Mouse (Mus musculus): ENCODE data around the gene Ap1ar. TPM values are rescaled to one million over a fixed set of nuclear protein-coding genes. Genes with fewer than 3 reads are reported as not detected.
"Not testable (repeated sequence)": the region's sequence is repeated elsewhere in the genome, so short reads cannot be mapped to it uniquely, and the experiment has no call there.

The Ap1ar gene
- total RNA-seq, 1 experiment from 2014 or later = 58.7 TPM

GRCm38 (mm10) chr3:127805991-127806390 lies 31.3 kb downstream of the Ap1ar start:
- ATAC-seq (ENCODE audit: extremely low read depth, insufficient number of reproducible peaks, low FRiP score, poor library complexity, severe bottlenecking) = no peak

GRCm38 (mm10) chr3:127805071-127805470 lies 32.3 kb downstream of the Ap1ar start:
- ATAC-seq (ENCODE audit: extremely low read depth, insufficient number of reproducible peaks, low FRiP score, poor library complexity, severe bottlenecking) = no peak

- ATAC-seq (ENCODE audit: extremely low read depth, insufficient number of reproducible peaks, low FRiP score, poor library complexity, severe bottlenecking) = no peak
Measured at GRCm38 (mm10) chr3:127804439-127804838, 32.9 kb downstream of the Ap1ar start.

- ATAC-seq (ENCODE audit: extremely low read depth, insufficient number of reproducible peaks, low FRiP score, poor library complexity, severe bottlenecking) = no peak
Measured at GRCm38 (mm10) chr3:127802814-127803213, 34.5 kb downstream of the Ap1ar start.

GRCm38 (mm10) chr3:127801162-127801561 lies 36.2 kb downstream of the Ap1ar start:
- ATAC-seq (ENCODE audit: extremely low read depth, insufficient number of reproducible peaks, low FRiP score, poor library complexity, severe bottlenecking) = no peak

- no peak for ATAC-seq (ENCODE audit: extremely low read depth, insufficient number of reproducible peaks, low FRiP score, poor library complexity, severe bottlenecking)
Measured at GRCm38 (mm10) chr3:127796271-127796670, 41.1 kb downstream of the Ap1ar start.

- ATAC-seq (ENCODE audit: extremely low read depth, insufficient number of reproducible peaks, low FRiP score, poor library complexity, severe bottlenecking) = no peak
Measured at GRCm38 (mm10) chr3:127795762-127796161, 41.6 kb downstream of the Ap1ar start.

- ATAC-seq (ENCODE audit: extremely low read depth, insufficient number of reproducible peaks, low FRiP score, poor library complexity, severe bottlenecking) = no peak
Measured at GRCm38 (mm10) chr3:127793022-127793421, 44.3 kb downstream of the Ap1ar start.

- ATAC-seq (ENCODE audit: extremely low read depth, insufficient number of reproducible peaks, low FRiP score, poor library complexity, severe bottlenecking) = peak; percentile 6; the same call in 1 of the 2 replicates
Measured at GRCm38 (mm10) chr3:127791595-127792561, 45.4 kb downstream of the Ap1ar start.

GRCm38 (mm10) chr3:127791056-127791483 lies 46.3 kb downstream of the Ap1ar start:
- ATAC-seq (ENCODE audit: extremely low read depth, insufficient number of reproducible peaks, low FRiP score, poor library complexity, severe bottlenecking) = peak; percentile 25; the same call in 1 of the 2 replicates

- peak; percentile 15; the same call in 1 of the 2 replicates for ATAC-seq (ENCODE audit: extremely low read depth, insufficient number of reproducible peaks, low FRiP score, poor library complexity, severe bottlenecking)
Measured at GRCm38 (mm10) chr3:127790234-127791055, 46.9 kb downstream of the Ap1ar start.

GRCm38 (mm10) chr3:127789500-127790191 lies 47.7 kb downstream of the Ap1ar start, which contains the start of gene Tifa:
Tifa (plus strand) TSS chr3:127789805.
- ATAC-seq (ENCODE audit: extremely low read depth, insufficient number of reproducible peaks, low FRiP score, poor library complexity, severe bottlenecking) = peak; percentile 33

- ATAC-seq (ENCODE audit: extremely low read depth, insufficient number of reproducible peaks, low FRiP score, poor library complexity, severe bottlenecking) = no peak
Measured at GRCm38 (mm10) chr3:127788919-127789318, 48.4 kb downstream of the Ap1ar start.

- ATAC-seq (ENCODE audit: extremely low read depth, insufficient number of reproducible peaks, low FRiP score, poor library complexity, severe bottlenecking) = no peak
Measured at GRCm38 (mm10) chr3:127788038-127788437, 49.3 kb downstream of the Ap1ar start.

GRCm38 (mm10) chr3:127787032-127787431 lies 50.3 kb downstream of the Ap1ar start:
- ATAC-seq (ENCODE audit: extremely low read depth, insufficient number of reproducible peaks, low FRiP score, poor library complexity, severe bottlenecking) = no peak

GRCm38 (mm10) chr3:127783680-127784079 lies 53.6 kb downstream of the Ap1ar start:
- ATAC-seq (ENCODE audit: extremely low read depth, insufficient number of reproducible peaks, low FRiP score, poor library complexity, severe bottlenecking) = not testable (repeated sequence)

GRCm38 (mm10) chr3:127782921-127783320 lies 54.4 kb downstream of the Ap1ar start:
- ATAC-seq (ENCODE audit: extremely low read depth, insufficient number of reproducible peaks, low FRiP score, poor library complexity, severe bottlenecking) = no peak

- no peak for ATAC-seq (ENCODE audit: extremely low read depth, insufficient number of reproducible peaks, low FRiP score, poor library complexity, severe bottlenecking)
Measured at GRCm38 (mm10) chr3:127780921-127781320, 56.4 kb downstream of the Ap1ar start.

All from neutrophil, adult 5-6 weeks (primary cell).